Mouse (Mus musculus) hindbrain, embryonic 16.5 days (tissue): Measurements from ENCODE around the gene Ngef. TPM values are rescaled to one million over a fixed set of nuclear protein-coding genes. Genes with fewer than 3 reads are reported as not detected.

Experiments used
- ATAC-seq: fragments of 200-750 bp; cut with Nextera tagmentation; 2 replicates; pipeline ENCODE4 v1.8.0; 2017; ENCODE audit warnings: moderate TSS enrichment, moderate library complexity
- H3K27ac ChIP-seq: fragments of 300-500 bp; sonication (generic); 2 replicates; pipeline ENCODE4 v1.5.1; 2014; ENCODE audit warnings: low read depth, mild to moderate bottlenecking, control low read depth, low read length, moderate library complexity
- H3K27me3 ChIP-seq: fragments of 300-500 bp; sonication (generic); replicated peaks from 2 replicates; pipeline ENCODE4 v1.6.1; 2014; ENCODE audit warnings: low read length; ENCODE audit not compliant: control insufficient read depth, insufficient read depth
- H3K36me3 ChIP-seq: fragments of 300-500 bp; sonication (generic); 2 replicates; pipeline ENCODE4 v1.6.1; 2014; ENCODE audit warnings: mild to moderate bottlenecking, low read length, moderate library complexity, mixed read lengths; ENCODE audit not compliant: control insufficient read depth, insufficient read depth
- H3K4me1 ChIP-seq: fragments of 300-500 bp; sonication (generic); 2 replicates; pipeline ENCODE4 v1.6.1; 2014; ENCODE audit warnings: low read depth, low read length; ENCODE audit not compliant: control insufficient read depth, insufficient read depth
- H3K4me2 ChIP-seq: fragments of 300-500 bp; sonication (generic); 2 replicates; pipeline ENCODE4 v1.6.1; 2014; ENCODE audit warnings: mild to moderate bottlenecking, low read length, control low read depth, moderate library complexity
- H3K4me3 ChIP-seq: fragments of 300-500 bp; sonication (generic); 2 replicates; pipeline ENCODE4 v1.5.1; 2014; ENCODE audit warnings: mild to moderate bottlenecking, low read length, control low read depth, moderate library complexity
- H3K9ac ChIP-seq: fragments of 300-500 bp; sonication (generic); 2 replicates; pipeline ENCODE4 v1.6.1; 2014; ENCODE audit warnings: low read depth, mild to moderate bottlenecking, control low read depth, low read length, moderate library complexity
- H3K9me3 ChIP-seq: fragments of 300-500 bp; sonication (generic); 2 replicates; pipeline ENCODE4 v1.6.1; 2014; ENCODE audit warnings: mild to moderate bottlenecking, low read length, moderate library complexity; ENCODE audit not compliant: control insufficient read depth
- WGBS: fragments of 180-500 bp; shearing (Covaris S2); extraction: QIAGEN DNeasy Blood & Tissue Kit; methylation state at CpG from one replicate; pipeline ENCODE4 v1.1.7; 2014; 5-methylcytosine and 5-hydroxymethylcytosine counted together
- polyA plus RNA-seq: library from polyadenylated mRNA; unstranded; fragments of >200 nt; fragmentation: Nextera tagmentation; extraction: Ambion mirVana; gene quantifications from 2 replicates; pipeline ENCODE4 v1.2.1, GENCODE M21; 2015

Ngef gene
- polyA plus RNA-seq, 1 experiment from 2014 or later: 28.9 TPM

- Histone ChIP-seq H3K27me3 (no peaks in the 10 kb centered on the region), H3K9me3 (no peaks in the 10 kb centered on the region)
- 88% methylated on average over 2 of the region's 2 CpGs for WGBS
Measured at GRCm38 (mm10) chr1:87605296-87605695, 31.6 kb upstream of the Ngef start.

GRCm38 (mm10) chr1:87603389-87603788 lies 29.7 kb upstream of the Ngef start:
- 88% methylated on average over 5 of the region's 5 CpGs for WGBS
- Histone ChIP-seq H3K4me2 (no peak overlapping the region), H3K4me1 (no peaks in the 10 kb centered on the region), H3K27me3 (no peaks in the 10 kb centered on the region), H3K36me3 (no peaks in the 10 kb centered on the region), H3K9ac (no peak overlapping the region), H3K9me3 (no peaks in the 10 kb centered on the region), H3K4me3 (no peak overlapping the region), H3K27ac (no peak overlapping the region)
- no peak for ATAC-seq

More at GRCm38 (mm10) chr1:87605296-87605695, 31.6 kb upstream of the Ngef start:
- H3K36me3 ChIP-seq: no peaks in the 10 kb centered on the region
- no peak overlapping the region for H3K4me2 ChIP-seq
- no peak overlapping the region for H3K27ac ChIP-seq
- H3K4me3 ChIP-seq: no peak overlapping the region
- H3K9ac ChIP-seq: no peak overlapping the region
- no peaks in the 10 kb centered on the region for H3K4me1 ChIP-seq
- no peak for ATAC-seq

GRCm38 (mm10) chr1:87601801-87602200 lies 28.1 kb upstream of the Ngef start:
- Histone ChIP-seq H3K4me3 (no peak overlapping the region), H3K36me3 (no peaks in the 10 kb centered on the region), H3K27ac (no peak overlapping the region), H3K9ac (no peak overlapping the region), H3K4me1 (no peaks in the 10 kb centered on the region), H3K27me3 (no peaks in the 10 kb centered on the region), H3K9me3 (no peaks in the 10 kb centered on the region), H3K4me2 (no peak overlapping the region)
- WGBS: 78% methylated on average over 2 of the region's 2 CpGs
- no peak for ATAC-seq

- Histone ChIP-seq H3K27ac (no peak overlapping the region), H3K27me3 (no peaks in the 10 kb centered on the region), H3K9ac (no peak overlapping the region), H3K4me3 (no peak overlapping the region), H3K4me2 (no peak overlapping the region), H3K36me3 (no peaks in the 10 kb centered on the region), H3K9me3 (no peaks in the 10 kb centered on the region), H3K4me1 (no peaks in the 10 kb centered on the region)
- WGBS: 79% methylated on average over 7 of the region's 7 CpGs
- ATAC-seq: no peak
Measured at GRCm38 (mm10) chr1:87600533-87600932, 26.9 kb upstream of the Ngef start.

GRCm38 (mm10) chr1:87594671-87595070 lies 21.0 kb upstream of the Ngef start:
- Histone ChIP-seq H3K4me2 (no peak overlapping the region), H3K27ac (no peak overlapping the region), H3K9ac (no peak overlapping the region), H3K27me3 (no peaks in the 10 kb centered on the region), H3K4me3 (no peak overlapping the region), H3K4me1 (no peaks in the 10 kb centered on the region), H3K9me3 (no peaks in the 10 kb centered on the region), H3K36me3 (no peaks in the 10 kb centered on the region)
- 94% methylated on average over 10 of the region's 10 CpGs for WGBS
- ATAC-seq: no peak

GRCm38 (mm10) chr1:87594261-87594660 lies 20.6 kb upstream of the Ngef start:
- Histone ChIP-seq H3K9ac (no peak overlapping the region), H3K4me2 (no peak overlapping the region), H3K36me3 (no peaks in the 10 kb centered on the region), H3K27ac (no peak overlapping the region), H3K4me1 (no peaks in the 10 kb centered on the region), H3K27me3 (no peaks in the 10 kb centered on the region), H3K9me3 (no peaks in the 10 kb centered on the region), H3K4me3 (no peak overlapping the region)
- WGBS: 84% methylated on average over 3 of the region's 3 CpGs
- ATAC-seq: no peak

- no peak for ATAC-seq
Measured at GRCm38 (mm10) chr1:87589980-87590379, 16.3 kb upstream of the Ngef start.

GRCm38 (mm10) chr1:87589162-87589561 lies 15.5 kb upstream of the Ngef start:
- no peaks in the 10 kb centered on the region for H3K36me3 ChIP-seq
- no peaks in the 10 kb centered on the region for H3K9me3 ChIP-seq
- no peak overlapping the region for H3K9ac ChIP-seq
- H3K27me3 ChIP-seq: no peaks in the 10 kb centered on the region
- no peak overlapping the region for H3K4me3 ChIP-seq
- no peaks in the 10 kb centered on the region for H3K4me1 ChIP-seq
- H3K27ac ChIP-seq: no peak overlapping the region
- H3K4me2 ChIP-seq: no peak overlapping the region
- 83% methylated on average over 7 of the region's 7 CpGs for WGBS
- no peak for ATAC-seq

More at GRCm38 (mm10) chr1:87589980-87590379, 16.3 kb upstream of the Ngef start:
- Histone ChIP-seq H3K27ac (no peak overlapping the region), H3K4me1 (no peaks in the 10 kb centered on the region), H3K4me2 (no peak overlapping the region), H3K9ac (no peak overlapping the region), H3K9me3 (no peaks in the 10 kb centered on the region), H3K36me3 (no peaks in the 10 kb centered on the region), H3K4me3 (no peak overlapping the region), H3K27me3 (no peaks in the 10 kb centered on the region)
- 90% methylated on average over 8 of the region's 8 CpGs for WGBS

GRCm38 (mm10) chr1:87580824-87581223 lies 7.2 kb upstream of the Ngef start:
- no peak overlapping the region for H3K4me3 ChIP-seq
- H3K9ac ChIP-seq: no peak overlapping the region
- H3K27ac ChIP-seq: no peak overlapping the region
- no peaks in the 10 kb centered on the region for H3K9me3 ChIP-seq
- H3K4me1 ChIP-seq: no peaks in the 10 kb centered on the region
- H3K4me2 ChIP-seq: no peak overlapping the region
- WGBS: 15% methylated on average over 3 of the region's 3 CpGs
- ATAC-seq: no peak
- no peaks in the 10 kb centered on the region for H3K27me3 ChIP-seq
- H3K36me3 ChIP-seq: no peaks in the 10 kb centered on the region

- ATAC-seq: no peak
- Histone ChIP-seq H3K4me1 (peaks cover 12% of the 10 kb centered on the region), H3K27me3 (no peaks in the 10 kb centered on the region), H3K36me3 (no peaks in the 10 kb centered on the region), H3K27ac (no peak overlapping the region), H3K9ac (no peak overlapping the region), H3K4me2 (no peak overlapping the region), H3K4me3 (no peak overlapping the region), H3K9me3 (no peaks in the 10 kb centered on the region)
- 81% methylated on average over 6 of the region's 6 CpGs for WGBS
Measured at GRCm38 (mm10) chr1:87578965-87579364, 5.3 kb upstream of the Ngef start.
